Mouse (Mus musculus) neural tube, embryonic 12.5 days (tissue): Measurements from ENCODE around the gene Dffa. TPM values are rescaled to one million over a fixed set of nuclear protein-coding genes. Genes with fewer than 3 reads are reported as not detected.
A peak's percentile ranks its signal among the peaks of the same experiment; 100 is the strongest.
"Not testable (repeated sequence)": the region's sequence is repeated elsewhere in the genome, so short reads cannot be mapped to it uniquely, and the experiment has no call there.

Source experiments
- ATAC-seq: fragments of 200-750 bp; cut with Nextera tagmentation; 2 replicates; pipeline ENCODE4 v1.8.0; 2017; ENCODE audit warnings: low read depth, mild to moderate bottlenecking, moderate TSS enrichment, moderate library complexity; ENCODE audit not compliant: low FRiP score
- H3K27ac ChIP-seq: fragments of 300-500 bp; sonication (generic); 2 replicates; pipeline ENCODE4 v1.5.1; 2016
- H3K27me3 ChIP-seq: fragments of 300-500 bp; sonication (generic); replicated peaks from 2 replicates; pipeline ENCODE4 v1.6.1; 2016; ENCODE audit warnings: mild to moderate bottlenecking
- H3K36me3 ChIP-seq: fragments of 300-500 bp; sonication (generic); 2 replicates; pipeline ENCODE4 v1.6.1; 2016; ENCODE audit warnings: mild to moderate bottlenecking
- H3K4me1 ChIP-seq: fragments of 300-500 bp; sonication (generic); 2 replicates; pipeline ENCODE4 v1.6.1; 2016
- H3K4me2 ChIP-seq: fragments of 300-500 bp; sonication (generic); replicated peaks from 2 replicates; pipeline ENCODE4 v1.6.1; 2016; ENCODE audit warnings: mild to moderate bottlenecking
- H3K4me3 ChIP-seq: fragments of 300-500 bp; sonication (generic); 2 replicates; pipeline ENCODE4 v1.5.1; 2016
- H3K9ac ChIP-seq: fragments of 300-500 bp; sonication (generic); 2 replicates; pipeline ENCODE4 v1.6.1; 2016; ENCODE audit warnings: mild to moderate bottlenecking
- H3K9me3 ChIP-seq: fragments of 300-500 bp; sonication (generic); 2 replicates; pipeline ENCODE4 v1.6.1; 2016; ENCODE audit warnings: mild to moderate bottlenecking
- WGBS: fragments of 180-500 bp; shearing (Covaris S2); methylation state at CpG from one replicate; pipeline ENCODE4 v1.1.7; 2016; 5-methylcytosine and 5-hydroxymethylcytosine counted together
- polyA plus RNA-seq: library from polyadenylated mRNA; unstranded; fragments of >200 nt; fragmentation: Nextera tagmentation; extraction: Ambion mirVana; gene quantifications from 2 replicates; pipeline ENCODE4 v1.2.1, GENCODE M21; 2016

Dffa gene
- polyA plus RNA-seq, 1 experiment from 2014 or later: 36.0 TPM

- no peak for ATAC-seq
- WGBS: 96% methylated on average over 6 of the region's 6 CpGs
- no peaks in the 10 kb centered on the region for H3K27me3 ChIP-seq
- no peak overlapping the region for H3K4me2 ChIP-seq
- no peak overlapping the region for H3K9ac ChIP-seq
- no peaks in the 10 kb centered on the region for H3K4me1 ChIP-seq
- no peaks in the 10 kb centered on the region for H3K9me3 ChIP-seq
- no peak overlapping the region for H3K27ac ChIP-seq
- no peak overlapping the region for H3K4me3 ChIP-seq
- peaks cover 97% of the 10 kb centered on the region for H3K36me3 ChIP-seq
These were observed 51.8 kb downstream of the Dffa start for GRCm38 (mm10) chr4:149155711-149156110.

- no peaks in the 10 kb centered on the region for H3K27me3 ChIP-seq
- H3K9me3 ChIP-seq: no peaks in the 10 kb centered on the region
- no peak overlapping the region for H3K27ac ChIP-seq
- no peaks in the 10 kb centered on the region for H3K4me1 ChIP-seq
- peaks cover 95% of the 10 kb centered on the region for H3K36me3 ChIP-seq
- WGBS: 61% methylated on average over 8 of the region's 8 CpGs
- no peak overlapping the region for H3K9ac ChIP-seq
- ATAC-seq: no peak
- no peak overlapping the region for H3K4me3 ChIP-seq
- H3K4me2 ChIP-seq: no peak overlapping the region
These were observed 53.5 kb downstream of the Dffa start for GRCm38 (mm10) chr4:149157415-149157973.

DNA sequence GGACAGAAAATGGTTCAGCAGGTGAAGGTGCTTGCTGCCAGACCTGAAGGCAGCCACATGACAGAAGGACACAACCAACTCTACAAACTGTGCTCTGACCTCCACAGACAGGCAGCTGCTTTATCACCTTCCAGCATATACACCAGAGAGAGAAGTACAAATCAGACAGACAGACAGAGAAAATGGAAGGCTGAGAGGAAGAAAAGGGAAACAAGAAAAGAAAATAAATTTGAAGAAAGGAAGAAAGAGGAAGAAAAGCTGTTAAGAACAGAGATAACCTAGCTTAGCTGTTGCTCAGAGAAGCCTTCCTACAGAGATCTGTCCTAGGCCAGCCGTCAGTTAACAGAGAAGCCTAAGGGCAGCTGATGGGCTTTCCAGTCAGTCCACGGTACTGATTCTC is 55.3 kb downstream of the Dffa start:
- Histone ChIP-seq H3K27me3 (no peaks in the 10 kb centered on the region), H3K9me3 (no peaks in the 10 kb centered on the region), H3K27ac (no peak overlapping the region), H3K4me1 (no peaks in the 10 kb centered on the region), H3K9ac (no peak overlapping the region), H3K4me3 (no peak overlapping the region), H3K36me3 (peaks cover 83% of the 10 kb centered on the region), H3K4me2 (no peak overlapping the region)
- 96% methylated on average over 2 of the region's 2 CpGs for WGBS
- no peak for ATAC-seq

GRCm38 (mm10) chr4:149159891-149160290 is 55.9 kb downstream of the Dffa start:
- no peaks in the 10 kb centered on the region for H3K9me3 ChIP-seq
- 90% methylated on average over 13 of the region's 13 CpGs for WGBS
- peaks cover 79% of the 10 kb centered on the region for H3K36me3 ChIP-seq
- no peaks in the 10 kb centered on the region for H3K27me3 ChIP-seq
- H3K4me2 ChIP-seq: no peak overlapping the region
- ATAC-seq: no peak
- H3K9ac ChIP-seq: no peak overlapping the region
- H3K27ac ChIP-seq: no peak overlapping the region
- H3K4me1 ChIP-seq: no peaks in the 10 kb centered on the region
- no peak overlapping the region for H3K4me3 ChIP-seq

DNA sequence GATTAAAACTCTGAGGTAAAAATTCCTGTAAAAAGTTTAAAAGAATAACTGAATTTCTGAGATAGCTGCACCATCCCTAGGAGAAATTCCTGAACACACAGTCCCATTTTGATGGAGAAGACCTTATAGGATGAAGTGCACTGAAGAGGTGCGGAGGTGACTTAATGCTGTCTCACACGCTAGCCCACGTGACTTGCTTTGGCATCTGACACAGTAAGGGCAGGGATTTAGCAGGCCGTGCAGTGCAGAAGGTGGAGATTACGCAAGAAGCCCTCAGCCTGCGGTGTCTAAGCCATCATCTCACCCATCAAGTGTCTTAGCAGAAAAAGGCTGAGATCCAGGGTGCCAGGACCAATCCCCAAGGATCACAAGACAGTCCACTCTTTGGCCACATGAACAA is 57.2 kb downstream of the Dffa start:
- WGBS: 97% methylated on average over 6 of the region's 6 CpGs
- no peak overlapping the region for H3K4me2 ChIP-seq
- H3K9ac ChIP-seq: no peak overlapping the region
- no peaks in the 10 kb centered on the region for H3K9me3 ChIP-seq
- peaks cover 9% of the 10 kb centered on the region; the same call in 1 of the 2 replicates for H3K4me1 ChIP-seq
- no peak overlapping the region for H3K27ac ChIP-seq
- H3K4me3 ChIP-seq: no peak overlapping the region
- no peaks in the 10 kb centered on the region for H3K27me3 ChIP-seq
- peaks cover 67% of the 10 kb centered on the region for H3K36me3 ChIP-seq
- no peak for ATAC-seq

- Histone ChIP-seq H3K36me3 (peaks cover 48% of the 10 kb centered on the region), H3K27me3 (no peaks in the 10 kb centered on the region), H3K9me3 (no peaks in the 10 kb centered on the region), H3K4me3 (no peak overlapping the region), H3K4me2 (no peak overlapping the region), H3K27ac (no peak overlapping the region), H3K9ac (no peak overlapping the region), H3K4me1 (peaks cover 9% of the 10 kb centered on the region; the same call in 1 of the 2 replicates)
- ATAC-seq: no peak
- 74% methylated on average over 1 of the region's 1 CpGs for WGBS
These were observed 59.2 kb downstream of the Dffa start for GRCm38 (mm10) chr4:149163196-149163595.

- H3K9me3 ChIP-seq: no peaks in the 10 kb centered on the region
- no peak overlapping the region for H3K4me3 ChIP-seq
- ATAC-seq: no peak
- H3K27ac ChIP-seq: no peak overlapping the region
- H3K36me3 ChIP-seq: peaks cover 38% of the 10 kb centered on the region
- H3K27me3 ChIP-seq: no peaks in the 10 kb centered on the region
- peaks cover 9% of the 10 kb centered on the region; the same call in 1 of the 2 replicates for H3K4me1 ChIP-seq
- 67% methylated on average over 5 of the region's 5 CpGs for WGBS
- H3K4me2 ChIP-seq: no peak overlapping the region
- H3K9ac ChIP-seq: no peak overlapping the region
These were observed 60.2 kb downstream of the Dffa start for GRCm38 (mm10) chr4:149164150-149164549.

- WGBS: under 1% methylated on average over 59 of the region's 59 CpGs
- H3K27ac ChIP-seq: peak within 1 kb of the TSS; percentile 5; the same call in 1 of the 2 replicates
- ATAC-seq: peak; percentile 100
These were observed 62.4 kb downstream of the Dffa start, which contains the start of gene Pgd for GRCm38 (mm10) chr4:149166215-149166946. Gene Pgd, minus strand, starts transcription at chr4:149166771.

GRCm38 (mm10) chr4:149166957-149167611 is 63.1 kb downstream of the Dffa start:
- no peaks in the 10 kb centered on the region for H3K9me3 ChIP-seq
- no peaks in the 10 kb centered on the region for H3K27me3 ChIP-seq
- peaks cover 11% of the 10 kb centered on the region for H3K36me3 ChIP-seq
- H3K4me2 ChIP-seq: peak overlapping the region; percentile 95
- H3K4me1 ChIP-seq: peaks cover 9% of the 10 kb centered on the region; the same call in 1 of the 2 replicates
- peak overlapping the region; percentile 73 for H3K4me3 ChIP-seq
- WGBS: 2% methylated on average over 27 of the region's 27 CpGs
- no peak overlapping the region for H3K27ac ChIP-seq
- ATAC-seq: peak; percentile 62
- H3K9ac ChIP-seq: peak overlapping the region; percentile 70

More at GRCm38 (mm10) chr4:149166215-149166946, 62.4 kb downstream of the Dffa start, which contains the start of gene Pgd:
- Histone ChIP-seq H3K4me1 (peaks cover 9% of the 10 kb centered on the region; the same call in 1 of the 2 replicates), H3K4me3 (peak within 1 kb of the TSS; percentile 73), H3K9ac (peak within 1 kb of the TSS; percentile 70), H3K4me2 (peak within 1 kb of the TSS; percentile 95), H3K27me3 (no peaks in the 10 kb centered on the region), H3K36me3 (peaks cover 17% of the 10 kb centered on the region), H3K9me3 (no peaks in the 10 kb centered on the region)

DNA sequence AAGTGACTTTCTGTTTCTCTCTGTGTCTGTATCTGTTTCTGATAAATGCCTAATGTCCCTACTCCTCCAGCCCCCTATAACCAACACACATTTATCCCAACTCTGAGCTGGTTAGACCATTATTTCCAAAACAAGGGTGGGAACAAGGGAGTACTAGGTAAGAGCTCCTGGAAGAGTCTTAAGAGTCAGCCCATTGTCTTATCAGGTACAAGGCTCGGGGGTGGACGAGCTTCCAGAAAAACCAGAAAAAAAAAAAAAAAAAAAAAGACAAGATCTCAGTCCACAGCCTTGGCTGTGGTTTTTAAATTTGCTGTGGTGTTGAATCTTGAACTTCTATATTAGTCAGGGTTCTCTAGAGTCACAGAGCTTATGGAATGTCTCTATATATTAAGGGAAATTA is 64.1 kb downstream of the Dffa start:
- Histone ChIP-seq H3K9me3 (no peaks in the 10 kb centered on the region), H3K27me3 (no peaks in the 10 kb centered on the region), H3K4me1 (peaks cover 9% of the 10 kb centered on the region; the same call in 1 of the 2 replicates), H3K4me3 (no peak overlapping the region), H3K9ac (no peak overlapping the region), H3K27ac (no peak overlapping the region), H3K4me2 (peak overlapping the region; percentile 95; the same call in 1 of the 2 replicates), H3K36me3 (peaks cover 8% of the 10 kb centered on the region; the same call in 1 of the 2 replicates)
- ATAC-seq: no peak
- 87% methylated on average over 2 of the region's 2 CpGs for WGBS

DNA sequence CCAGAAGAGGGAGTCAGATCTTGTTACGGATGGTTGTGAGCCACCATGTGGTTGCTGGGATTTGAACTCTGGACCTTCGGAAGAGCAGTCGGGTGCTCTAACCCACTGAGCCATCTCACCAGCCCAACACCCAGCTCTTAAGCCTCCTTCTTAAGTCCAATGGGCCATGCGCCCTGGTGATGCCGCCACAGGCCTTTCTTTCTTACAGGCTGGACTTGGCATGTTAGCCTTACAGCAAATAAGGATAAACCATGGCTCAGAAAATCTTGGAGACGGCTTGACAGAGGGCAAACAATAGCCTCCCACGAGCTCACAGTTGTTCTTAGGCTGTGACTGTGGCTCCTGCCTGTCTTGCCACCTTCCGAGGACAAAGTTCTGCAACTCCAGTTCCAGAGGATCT is 66.0 kb downstream of the Dffa start:
- H3K4me2 ChIP-seq, H3K9me3 ChIP-seq, H3K9ac ChIP-seq, H3K27ac ChIP-seq, H3K27me3 ChIP-seq, ATAC-seq, H3K4me1 ChIP-seq, H3K36me3 ChIP-seq, H3K4me3 ChIP-seq: not testable (repeated sequence)
- WGBS: 81% methylated on average over 7 of the region's 8 CpGs
